Mouse (Mus musculus) cerebellum, adult 2 months (tissue): ENCODE measurements at regions not wholly inside any gene's neighbourhood (a gene's known extent, or its start where the extent isn't known, plus 50 kb on each side); places are given as distances from the start of the nearest gene placed in this dataset.

Experiments used
- DNase-seq, 2 experiments: peaks; one replicate each; pipeline ENCODE4 v3.0.0; 2021
- H3K27ac ChIP-seq: fragments of 200-500 bp; 2 replicates; pipeline ENCODE4 v1.5.1; 2012; ENCODE audit warnings: low read length, control low read depth, inconsistent platforms; ENCODE audit not compliant: insufficient read depth
- H3K27me3 ChIP-seq: fragments of 200-500 bp; 2 replicates; pipeline ENCODE4 v1.6.1; 2012; ENCODE audit warnings: inconsistent platforms, mild to moderate bottlenecking, low read length, moderate library complexity; ENCODE audit not compliant: control insufficient read depth, insufficient read depth
- H3K4me1 ChIP-seq: fragments of 200-500 bp; 2 replicates; pipeline ENCODE4 v1.6.1; 2011; ENCODE audit warnings: low read length; ENCODE audit not compliant: control insufficient read depth, insufficient read depth
- H3K4me3 ChIP-seq: fragments of 200-500 bp; replicated peaks from 2 replicates; pipeline ENCODE3; 2011; ENCODE audit warnings: mild to moderate bottlenecking, low read depth, low read length, control low read depth; ENCODE audit not compliant: insufficient read depth
- CTCF ChIP-seq: fragments of 200-500 bp; IDR thresholded peaks from 2 replicates; pipeline ENCODE4 v1.5.1; 2011; ENCODE audit warnings: low read depth, mild to moderate bottlenecking, control low read depth, low read length, moderate library complexity, borderline replicate concordance; ENCODE audit not compliant: insufficient read depth
- POLR2A ChIP-seq: fragments of 200-500 bp; IDR thresholded peaks from 2 replicates; pipeline ENCODE4 v1.6.1; 2011; ENCODE audit warnings: low read length, control low read depth, borderline replicate concordance; ENCODE audit not compliant: insufficient read depth
- WGBS: fragments of 180-500 bp; shearing (Covaris S2); methylation state at CpG from one replicate; pipeline ENCODE4 v1.1.7; 2018; 5-methylcytosine and 5-hydroxymethylcytosine counted together

GRCm38 (mm10) chr1:26243351-26243750, 413.8 kb upstream of the Adgrb3 start:
- no peaks in the 10 kb centered on the region for H3K27me3 ChIP-seq
- peak in 1 of 2 experiments; percentile 4 for DNase-seq
- no peak for TF ChIP-seq CTCF
- no peak for TF ChIP-seq POLR2A
- H3K4me3 ChIP-seq, result no peak overlapping the region
- no peaks in the 10 kb centered on the region for H3K4me1 ChIP-seq
- H3K27ac ChIP-seq, result no peak overlapping the region
- 16% methylated on average over 5 of the region's 5 CpGs for WGBS

- TF ChIP-seq CTCF (no peak), POLR2A (no peak)
- 73% methylated on average over 8 of the region's 8 CpGs for WGBS
- Histone ChIP-seq H3K4me3 (no peak overlapping the region), H3K4me1 (no peaks in the 10 kb centered on the region), H3K27me3 (no peaks in the 10 kb centered on the region), H3K27ac (no peak overlapping the region)
- no peak for DNase-seq
These were observed 400.0 kb upstream of the Adgrb3 start for GRCm38 (mm10) chr1:26229291-26230053.

GRCm38 (mm10) chr1:26204443-26204842, 374.9 kb upstream of the Adgrb3 start:
- H3K27ac ChIP-seq, result no peak overlapping the region
- H3K4me3 ChIP-seq, result no peak overlapping the region
- no peak for DNase-seq
- H3K4me1 ChIP-seq, result no peaks in the 10 kb centered on the region
- H3K27me3 ChIP-seq, result no peaks in the 10 kb centered on the region
- 69% methylated on average over 1 of the region's 1 CpGs for WGBS
- TF ChIP-seq POLR2A (no peak), CTCF (no peak)
